Mouse (Mus musculus): Measurements from ENCODE around the gene Hnf4a. TPM values are rescaled to one million over a fixed set of nuclear protein-coding genes. Genes with fewer than 3 reads are reported as not detected.

Hnf4a gene
- total and polyA plus RNA-seq, 3 experiments: not detected

DNA sequence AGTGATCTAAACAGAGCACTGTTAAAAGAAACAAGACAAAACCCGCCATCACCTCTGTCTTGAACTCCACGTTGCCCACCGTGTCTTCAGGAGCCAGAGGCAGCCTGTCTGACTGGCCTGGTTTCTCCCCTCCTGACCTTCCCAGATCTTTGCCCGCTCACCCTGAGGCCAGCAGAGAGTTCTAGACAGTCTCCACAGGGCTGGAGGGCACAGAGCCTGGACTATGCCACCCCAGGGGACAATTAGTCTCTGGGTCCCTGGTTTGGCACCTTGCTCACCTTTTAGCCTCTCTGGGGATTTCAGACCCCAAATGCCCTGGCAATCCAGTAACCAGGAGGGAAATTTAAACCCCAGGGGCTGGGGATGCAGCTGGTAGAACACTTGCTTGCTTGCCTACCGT is 30.8 kb downstream of the Hnf4a start:
- DNase-seq: no peak
- H3K9ac ChIP-seq (ENCODE audit: low read depth, low read length): no peak overlapping the region
- H3K4me3 ChIP-seq: no peak overlapping the region
- intact Hi-C loops (cut with DNase I): loop anchor here (10.0 kb wide), 2 partner anchors 247 to 287 kb away; partner anchors contain the start of gene Ccn5
- no peaks in the 10 kb centered on the region for H3K79me2 ChIP-seq (replicated peaks; ENCODE audit: control insufficient read depth, insufficient read depth, low read length)
- TF ChIP-seq CTCF (IDR thresholded peaks at IDR 0.05): no peak
- no peak for TF ChIP-seq POLR2A (IDR thresholded peaks at IDR 0.05; ENCODE audit: insufficient read depth, low read depth, low read length)
- TF ChIP-seq EP300 (IDR thresholded peaks at IDR 0.05; ENCODE audit: insufficient read depth, low read depth, low read length): no peak
- H3K27ac ChIP-seq: no peak overlapping the region
- H3K27me3 ChIP-seq (ENCODE audit: control insufficient read depth, insufficient read depth, low read length): no peaks in the 10 kb centered on the region
- peaks cover 2% of the 10 kb centered on the region for H3K4me1 ChIP-seq (ENCODE audit: control insufficient read depth, insufficient read depth, low read length)
- 81% methylated on average over 5 of the region's 5 CpGs for WGBS
- H3K36me3 ChIP-seq (ENCODE audit: control insufficient read depth, insufficient read depth, low read length): no peaks in the 10 kb centered on the region

- Histone ChIP-seq H3K27ac (no peak overlapping the region), H3K4me1 (ENCODE audit: control insufficient read depth, insufficient read depth, low read length) (peaks cover 2% of the 10 kb centered on the region), H3K79me2 (replicated peaks; ENCODE audit: control insufficient read depth, insufficient read depth, low read length) (no peaks in the 10 kb centered on the region), H3K27me3 (ENCODE audit: control insufficient read depth, insufficient read depth, low read length) (no peaks in the 10 kb centered on the region), H3K36me3 (ENCODE audit: control insufficient read depth, insufficient read depth, low read length) (no peaks in the 10 kb centered on the region), H3K4me3 (no peak overlapping the region), H3K9ac (ENCODE audit: low read depth, low read length) (no peak overlapping the region)
- WGBS: 88% methylated on average over 2 of the region's 2 CpGs
- no peak for DNase-seq
- intact Hi-C loops (cut with DNase I): loop anchor here (10.0 kb wide), 2 partner anchors 246 to 286 kb away; partner anchors contain the start of gene Ccn5
- no peak for TF ChIP-seq POLR2A (IDR thresholded peaks at IDR 0.05; ENCODE audit: insufficient read depth, low read depth, low read length)
- no peak for TF ChIP-seq CTCF (IDR thresholded peaks at IDR 0.05)
- no peak for TF ChIP-seq EP300 (IDR thresholded peaks at IDR 0.05; ENCODE audit: insufficient read depth, low read depth, low read length)
These were observed 31.8 kb downstream of the Hnf4a start for GRCm38 (mm10) chr2:163538410-163538809.

DNA sequence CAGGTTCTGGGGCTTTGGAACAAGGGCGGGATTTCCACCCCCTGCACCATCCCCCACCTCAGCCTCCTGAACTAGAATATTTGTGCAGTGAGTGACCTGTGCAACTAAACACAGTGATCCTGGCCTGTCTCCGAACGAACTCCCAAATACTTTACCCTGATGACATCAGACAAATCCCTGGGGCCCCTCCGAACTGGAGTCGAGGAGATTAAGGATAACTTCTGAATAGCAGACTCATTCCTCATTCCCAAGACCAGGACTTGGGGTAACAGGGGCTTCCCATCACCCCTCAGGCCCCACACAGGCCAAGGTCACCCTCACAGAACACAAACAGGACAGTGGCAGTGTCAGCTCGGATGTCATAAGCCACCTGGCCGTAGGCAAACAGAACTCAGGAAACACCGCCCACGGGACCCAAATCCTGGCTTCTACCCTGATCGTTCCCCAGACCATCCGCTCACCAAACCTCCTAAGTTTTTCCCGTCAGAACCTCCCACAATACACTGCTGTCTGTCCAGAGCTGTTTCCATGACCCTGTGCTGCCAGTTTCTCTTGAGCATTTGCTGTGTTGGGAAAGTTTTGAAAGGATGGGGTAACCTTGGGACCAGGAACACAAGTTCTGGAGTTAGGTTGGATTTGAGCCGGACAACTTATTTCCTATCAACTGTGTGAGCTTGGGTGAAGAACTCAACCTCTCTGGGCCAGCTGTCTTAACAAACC is 32.9 kb downstream of the Hnf4a start:
- no peak for DNase-seq
- H3K36me3 ChIP-seq (ENCODE audit: control insufficient read depth, insufficient read depth, low read length): no peaks in the 10 kb centered on the region
- no peak overlapping the region for H3K27ac ChIP-seq
- peaks cover 2% of the 10 kb centered on the region for H3K4me1 ChIP-seq (ENCODE audit: control insufficient read depth, insufficient read depth, low read length)
- H3K27me3 ChIP-seq (ENCODE audit: control insufficient read depth, insufficient read depth, low read length): no peaks in the 10 kb centered on the region
- H3K9ac ChIP-seq (ENCODE audit: low read depth, low read length): no peak overlapping the region
- intact Hi-C loops (cut with DNase I): loop anchor here (10.0 kb wide), 2 partner anchors 245 to 285 kb away; partner anchors contain the start of gene Ccn5
- no peak overlapping the region for H3K4me3 ChIP-seq
- no peaks in the 10 kb centered on the region for H3K79me2 ChIP-seq (replicated peaks; ENCODE audit: control insufficient read depth, insufficient read depth, low read length)
- 52% methylated on average over 13 of the region's 13 CpGs for whole genome bisulfite sequencing
- TF ChIP-seq POLR2A (IDR thresholded peaks at IDR 0.05; ENCODE audit: insufficient read depth, low read depth, low read length) (no peak), EP300 (IDR thresholded peaks at IDR 0.05; ENCODE audit: insufficient read depth, low read depth, low read length) (no peak), CTCF (IDR thresholded peaks at IDR 0.05) (no peak)

- Histone ChIP-seq H3K9ac (ENCODE audit: low read depth, low read length) (no peak overlapping the region), H3K27me3 (ENCODE audit: control insufficient read depth, insufficient read depth, low read length) (no peaks in the 10 kb centered on the region), H3K79me2 (replicated peaks; ENCODE audit: control insufficient read depth, insufficient read depth, low read length) (no peaks in the 10 kb centered on the region), H3K4me3 (no peak overlapping the region), H3K4me1 (ENCODE audit: control insufficient read depth, insufficient read depth, low read length) (no peaks in the 10 kb centered on the region; the same call in 1 of the 2 replicates), H3K36me3 (ENCODE audit: control insufficient read depth, insufficient read depth, low read length) (no peaks in the 10 kb centered on the region), H3K27ac (no peak overlapping the region)
- intact Hi-C loops (cut with DNase I): no loop called here
- TF ChIP-seq EP300 (IDR thresholded peaks at IDR 0.05; ENCODE audit: insufficient read depth, low read depth, low read length) (no peak), POLR2A (IDR thresholded peaks at IDR 0.05; ENCODE audit: insufficient read depth, low read depth, low read length) (no peak), CTCF (IDR thresholded peaks at IDR 0.05) (no peak)
- WGBS: 66% methylated on average over 9 of the region's 9 CpGs
- peak in 1 of 2 experiments; percentile 17 for DNase-seq
These were observed 33.9 kb downstream of the Hnf4a start for GRCm38 (mm10) chr2:163540231-163541117.

GRCm38 (mm10) chr2:163541568-163542182 is 35.1 kb downstream of the Hnf4a start:
- H3K4me1 ChIP-seq (ENCODE audit: control insufficient read depth, insufficient read depth, low read length): no peaks in the 10 kb centered on the region; the same call in 1 of the 2 replicates
- no peaks in the 10 kb centered on the region for H3K36me3 ChIP-seq (ENCODE audit: control insufficient read depth, insufficient read depth, low read length)
- H3K9ac ChIP-seq (ENCODE audit: low read depth, low read length): no peak overlapping the region
- 66% methylated on average over 10 of the region's 10 CpGs for WGBS
- TF ChIP-seq POLR2A (IDR thresholded peaks at IDR 0.05; ENCODE audit: insufficient read depth, low read depth, low read length) (no peak), CTCF (IDR thresholded peaks at IDR 0.05) (no peak), EP300 (IDR thresholded peaks at IDR 0.05; ENCODE audit: insufficient read depth, low read depth, low read length) (no peak)
- intact Hi-C loops (cut with DNase I): no loop called here
- H3K79me2 ChIP-seq (replicated peaks; ENCODE audit: control insufficient read depth, insufficient read depth, low read length): no peaks in the 10 kb centered on the region
- H3K27me3 ChIP-seq (ENCODE audit: control insufficient read depth, insufficient read depth, low read length): no peaks in the 10 kb centered on the region
- no peak overlapping the region for H3K4me3 ChIP-seq
- H3K27ac ChIP-seq: no peak overlapping the region
- DNase-seq: no peak
